Mouse (Mus musculus) left cerebral cortex, postnatal 10 days (tissue): ENCODE results near the gene Med7. TPM values are rescaled to one million over a fixed set of nuclear protein-coding genes. Genes with fewer than 3 reads are reported as not detected.
A peak's percentile ranks its signal among the peaks of the same experiment; 100 is the strongest.

ENCODE experiments used
- DNase-seq, 2 experiments: peaks; one replicate each; pipeline ENCODE4 v3.0.0; 2021 to 2022; ENCODE audit warnings: low spot score in 2 of 2, mixed read lengths in 1 of 2; ENCODE audit errors: extremely low spot score in 1 of 2
- intact Hi-C: fragments of 180-260 bp; cut with DNase I; formaldehyde crosslinking; loops from one replicate; pipeline ENCODE4 v1.15.1; 2025
- total RNA-seq, 2 experiments: library from RNA; stranded (reverse); gene quantifications; 2 replicates each; pipeline ENCODE4 v1.2.3; 2021

The Med7 gene
- 10 to 100 TPM; 31.5 to 33.6 TPM for total RNA-seq

DNA sequence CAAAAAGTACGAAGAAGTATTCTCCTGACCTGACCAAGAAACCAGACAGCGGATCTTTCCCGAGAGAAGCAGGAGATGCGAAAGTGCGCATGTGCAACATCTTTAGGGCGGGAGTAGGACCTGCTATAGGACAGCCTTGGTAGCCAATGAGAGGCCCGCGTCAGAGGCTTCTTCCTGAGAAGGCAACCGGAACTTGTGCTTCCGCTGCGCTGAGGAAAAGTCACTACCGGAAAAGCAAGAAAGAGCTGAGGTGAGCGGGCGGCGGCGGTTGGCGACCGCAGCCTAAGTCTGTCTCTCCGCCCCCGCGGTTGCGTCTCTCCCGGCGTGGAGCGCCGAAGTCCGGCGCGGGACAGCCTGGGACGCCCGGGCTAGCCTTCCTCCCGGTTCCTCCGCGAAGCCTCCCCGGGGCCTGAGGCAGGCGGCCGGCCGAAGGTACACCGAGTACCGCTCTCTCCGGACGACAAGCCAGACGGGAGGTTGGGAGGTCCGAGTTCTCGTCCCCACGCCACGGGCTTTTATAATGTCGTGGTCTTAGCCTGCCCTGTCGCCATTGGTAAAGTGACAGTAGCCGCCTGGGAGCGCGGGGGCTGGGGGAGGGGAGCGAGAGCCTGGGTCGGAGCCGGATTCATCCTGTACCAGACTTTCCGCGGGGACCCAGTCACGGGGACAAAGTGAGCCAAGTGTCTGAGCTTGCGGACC, at the start of gene Med7:
Gene Med7 (plus strand): TSS at position 166 of the 699 bp plus-strand sequence.
- DNase-seq: peak; percentile 95 to 97
- intact Hi-C loops: loop anchor here (2.0 kb wide), 1 partner anchor 128 kb away; no protein-coding TSS in a partner anchor

DNA sequence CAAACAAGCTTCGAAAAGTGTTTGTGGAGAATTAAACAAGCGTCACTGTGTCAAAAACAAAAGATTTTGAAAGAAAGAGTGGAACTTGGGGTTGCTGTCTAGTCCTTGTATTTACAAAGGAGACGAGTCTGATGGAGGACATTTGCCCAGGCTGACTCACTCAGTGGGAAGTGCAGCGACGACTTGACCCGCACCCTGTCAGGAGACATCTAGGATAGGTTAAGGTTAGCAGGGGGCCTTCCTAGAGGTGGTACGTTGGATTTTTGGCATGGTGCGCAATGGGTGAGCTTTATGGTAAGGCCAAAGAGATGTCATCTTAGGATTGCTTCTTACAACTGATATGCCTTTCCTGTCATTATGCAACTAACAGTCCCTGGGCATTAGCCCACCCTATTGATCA, 49.7 kb upstream of the Med7 start:
- intact Hi-C loops: no loop called here

DNA sequence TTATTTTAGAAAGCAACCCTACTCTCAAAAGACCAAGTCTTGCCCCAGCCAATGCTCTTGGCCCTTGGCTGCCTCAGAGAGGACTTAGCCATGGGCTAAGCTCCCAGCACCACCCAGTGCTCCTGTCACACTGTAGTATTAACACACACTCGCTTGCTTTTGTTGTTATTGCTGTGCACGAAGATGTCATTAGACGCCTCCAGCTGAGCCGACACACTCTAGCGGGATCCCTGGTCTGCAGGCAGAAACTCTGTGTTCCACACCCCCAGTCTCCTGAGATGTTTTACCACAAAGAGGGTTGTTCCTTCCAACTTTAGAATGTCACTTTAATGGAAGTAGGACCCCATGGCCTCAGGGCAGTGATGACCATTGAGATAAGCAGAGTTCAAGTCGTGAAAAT, 48.3 kb upstream of the Med7 start:
- no peak for DNase-seq
- intact Hi-C loops: no loop called here

More for the DNA sequence above, 49.7 kb upstream of the Med7 start:
- DNase-seq: no peak

DNA sequence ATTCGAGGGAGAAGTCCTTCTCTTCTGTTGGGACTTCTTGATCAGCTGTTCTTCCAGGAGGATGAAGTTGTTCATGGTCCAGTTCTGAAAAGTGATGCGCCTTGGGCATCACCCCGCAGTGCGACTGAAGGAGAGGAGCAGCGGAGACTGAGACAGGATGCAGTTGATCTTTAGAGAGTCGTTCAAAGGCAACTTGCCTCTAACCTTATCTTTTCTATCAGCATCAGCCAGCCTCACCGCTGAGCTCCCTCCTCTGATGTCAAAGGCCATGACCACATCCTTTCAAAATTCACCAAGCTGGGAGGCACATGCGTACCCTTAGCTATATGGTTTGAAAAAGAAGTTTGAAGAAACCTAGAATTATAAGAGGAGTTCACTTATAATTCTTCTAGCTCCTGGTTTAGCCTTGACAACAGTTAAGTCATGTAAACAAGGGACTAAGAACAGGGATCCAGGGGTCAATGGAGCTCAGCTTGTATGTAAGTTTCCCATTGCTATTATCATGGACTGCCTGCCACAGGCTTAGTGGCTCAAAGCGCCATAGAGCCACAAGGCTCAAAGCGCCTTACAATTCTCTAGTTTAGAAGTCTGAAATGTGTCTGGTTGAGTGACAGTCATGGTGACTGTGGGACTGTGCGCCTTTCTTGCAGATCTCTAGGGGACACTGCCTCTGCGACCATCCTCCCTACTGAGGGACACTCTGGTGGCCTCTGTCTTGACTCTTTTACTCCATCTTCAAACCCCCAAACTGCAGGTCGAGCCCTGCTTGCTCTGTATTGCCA, 47.2 kb upstream of the Med7 start, which contains the start of gene Itk:
Gene Itk (minus strand): TSS at position 180 of the 782 bp plus-strand sequence.
- no peak for DNase-seq
- intact Hi-C loops: no loop called here

DNA sequence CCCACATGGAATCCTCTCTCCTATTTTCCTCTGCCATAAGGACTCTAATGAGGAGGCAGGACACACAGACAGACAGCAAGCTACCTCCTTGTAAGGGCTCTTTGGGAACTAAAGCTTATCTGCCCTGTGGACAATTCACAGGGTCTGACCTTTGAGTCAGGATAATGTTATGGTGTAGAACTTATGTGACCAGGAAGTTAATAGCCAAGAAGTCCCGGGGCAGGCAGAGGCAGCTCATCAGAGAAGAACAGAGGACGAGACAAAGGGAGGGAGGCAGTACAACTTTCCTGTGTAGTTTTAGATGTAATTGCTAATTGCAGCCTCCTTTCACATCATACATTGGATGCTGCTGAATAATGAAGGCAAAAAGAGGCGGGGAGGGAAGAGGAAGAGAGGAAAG, 46.1 kb upstream of the Med7 start:
- no peak for DNase-seq
- intact Hi-C loops: no loop called here

DNA sequence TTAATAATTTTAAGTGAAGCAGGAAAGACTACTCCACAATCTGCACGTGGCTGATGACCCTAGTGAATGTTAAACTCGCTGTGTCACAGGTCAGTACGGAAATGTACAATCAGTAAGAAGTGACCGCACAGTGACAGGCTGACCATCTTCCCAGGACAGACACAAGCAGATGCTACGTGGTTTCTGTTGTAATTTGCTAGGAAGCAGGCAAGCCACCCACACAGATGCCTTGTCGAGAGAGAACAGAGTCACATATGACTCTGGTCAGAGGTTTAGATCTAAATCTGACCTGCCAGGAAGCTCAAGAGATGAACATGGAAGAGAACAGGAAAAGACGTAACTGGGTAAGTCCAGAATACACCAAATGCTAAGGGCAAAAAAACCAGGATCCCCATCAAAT, 43.8 kb upstream of the Med7 start:
- intact Hi-C loops: no loop called here
- no peak for DNase-seq

DNA sequence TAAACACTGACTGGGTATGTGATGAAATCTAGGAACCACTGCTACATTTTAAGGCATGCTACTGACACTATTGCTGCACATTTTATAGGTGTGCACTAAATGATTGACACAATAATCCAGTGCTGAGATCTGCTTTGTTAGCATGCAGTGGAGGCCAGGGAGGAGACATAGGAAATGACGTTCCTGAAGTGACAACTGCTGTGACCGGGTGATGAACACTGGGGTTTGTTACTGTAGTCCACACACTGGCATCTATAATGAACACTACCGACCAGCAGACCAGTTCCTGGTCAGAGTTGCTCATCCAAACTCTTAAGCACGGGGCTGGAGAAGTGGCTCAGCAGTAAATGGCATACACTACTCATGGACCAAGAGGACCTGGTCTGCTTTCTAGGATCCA, 43.3 kb upstream of the Med7 start:
- intact Hi-C loops: no loop called here
- no peak for DNase-seq

DNA sequence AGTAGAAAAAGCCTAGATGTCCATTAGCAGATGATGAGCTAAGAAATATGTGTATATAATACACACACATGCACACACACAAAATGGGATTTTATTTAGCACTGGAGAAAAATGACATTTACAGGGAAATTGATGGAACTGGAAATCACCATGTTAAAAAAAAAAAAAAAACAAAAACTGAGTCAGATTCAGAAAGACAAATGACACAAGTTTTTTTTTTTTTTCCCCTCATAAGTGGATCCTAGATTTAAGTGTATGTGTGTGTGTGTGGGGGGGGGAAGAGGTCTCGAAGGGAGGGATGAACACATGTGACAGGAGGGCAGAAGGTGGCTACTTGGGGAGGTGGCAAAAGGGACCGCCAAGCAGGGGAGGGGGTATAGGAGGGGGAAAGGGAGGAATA, 41.6 kb upstream of the Med7 start:
- DNase-seq: no peak
- intact Hi-C loops: no loop called here

DNA sequence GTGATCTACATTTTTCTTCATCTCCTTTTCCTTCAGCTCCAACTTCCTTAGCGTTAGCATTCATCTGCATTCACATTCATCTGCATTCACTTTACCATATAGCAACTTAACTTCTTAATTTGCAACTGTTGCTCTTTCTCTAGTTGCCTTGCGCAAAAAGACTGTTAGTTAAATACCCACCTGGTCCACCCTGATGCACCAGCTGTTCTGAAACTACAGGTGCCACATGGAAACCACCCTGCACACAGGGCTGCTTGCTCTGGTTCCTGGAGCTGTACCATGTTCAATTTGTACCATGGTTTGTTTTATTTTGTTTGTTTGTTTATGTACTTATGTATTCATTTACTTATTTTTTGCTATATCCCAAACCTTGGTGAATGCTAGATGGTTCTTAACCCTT, 41.0 kb upstream of the Med7 start:
- DNase-seq: no peak
- intact Hi-C loops: no loop called here

DNA sequence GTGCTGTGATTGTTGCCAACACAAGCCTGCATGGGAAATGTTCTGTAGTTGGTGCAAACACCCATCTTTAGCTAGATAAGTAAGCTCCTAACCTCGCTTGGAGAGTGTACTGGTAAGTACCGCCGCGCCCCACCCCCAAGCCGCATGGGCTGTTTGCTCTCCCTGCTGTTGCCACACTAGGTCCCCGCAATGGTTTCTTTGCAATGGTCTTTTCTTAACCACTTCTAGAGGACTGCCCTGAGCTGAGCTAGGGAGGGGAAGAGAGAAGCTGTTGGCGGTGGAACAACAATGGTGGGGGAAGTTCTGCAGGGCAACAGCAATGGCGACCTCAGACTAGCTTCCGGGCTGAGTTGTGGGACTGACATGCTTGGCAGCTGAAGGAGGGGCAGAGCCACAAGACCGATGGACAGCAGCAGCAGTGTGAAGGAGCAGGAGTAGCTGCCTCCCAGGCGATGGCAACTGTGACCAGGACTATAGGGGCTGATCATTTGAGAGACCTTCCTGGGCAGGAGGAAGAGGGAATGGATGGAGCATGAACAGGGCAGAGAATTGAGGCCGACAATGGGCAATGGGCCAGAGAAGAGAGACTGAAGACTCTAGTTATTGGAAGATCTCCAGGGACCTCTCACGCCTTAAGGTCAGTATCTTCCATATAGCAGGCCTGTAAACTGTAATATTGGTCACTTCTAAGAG, 40.4 kb upstream of the Med7 start, which contains the start of gene Fam71b:
Gene Fam71b (plus strand): TSS at position 393 of the 693 bp plus-strand sequence.
- intact Hi-C loops: no loop called here
- no peak for DNase-seq

DNA sequence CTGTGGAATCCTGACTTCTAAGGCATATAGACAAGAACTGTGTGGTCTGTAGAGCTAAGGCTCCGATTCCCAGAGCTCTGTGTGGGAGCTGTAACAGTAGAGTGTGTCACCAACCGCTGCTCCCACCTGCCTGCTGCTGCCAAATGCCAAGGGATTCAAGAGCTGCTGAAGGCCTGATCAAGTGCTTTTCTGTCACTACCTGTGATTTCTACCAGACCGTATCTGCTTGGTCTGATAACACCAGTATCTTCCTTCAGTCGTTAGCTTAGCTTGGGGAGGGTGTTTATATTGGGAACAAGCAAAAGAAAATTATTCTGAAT, 39.9 kb upstream of the Med7 start:
- intact Hi-C loops: no loop called here
- DNase-seq: no peak

DNA sequence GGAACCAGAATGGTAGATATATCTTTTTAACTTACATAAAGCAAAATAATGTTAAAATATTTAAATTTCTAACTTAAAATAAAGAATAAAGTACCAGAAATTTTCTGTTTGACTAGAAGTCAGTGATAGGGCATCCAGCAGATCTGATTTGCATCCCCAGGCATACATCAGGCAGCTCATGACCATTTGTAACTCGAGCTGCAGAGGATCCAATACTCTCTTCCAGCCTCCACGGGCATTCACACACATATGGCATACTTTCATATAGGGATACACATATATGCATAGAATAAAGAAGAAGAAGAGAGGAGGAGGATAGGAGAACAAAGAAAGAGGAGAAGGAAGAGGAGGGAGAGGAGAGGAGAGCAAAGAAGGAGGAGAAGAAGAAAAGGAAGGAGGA, 38.8 kb upstream of the Med7 start:
- no peak for DNase-seq
- intact Hi-C loops: no loop called here

DNA sequence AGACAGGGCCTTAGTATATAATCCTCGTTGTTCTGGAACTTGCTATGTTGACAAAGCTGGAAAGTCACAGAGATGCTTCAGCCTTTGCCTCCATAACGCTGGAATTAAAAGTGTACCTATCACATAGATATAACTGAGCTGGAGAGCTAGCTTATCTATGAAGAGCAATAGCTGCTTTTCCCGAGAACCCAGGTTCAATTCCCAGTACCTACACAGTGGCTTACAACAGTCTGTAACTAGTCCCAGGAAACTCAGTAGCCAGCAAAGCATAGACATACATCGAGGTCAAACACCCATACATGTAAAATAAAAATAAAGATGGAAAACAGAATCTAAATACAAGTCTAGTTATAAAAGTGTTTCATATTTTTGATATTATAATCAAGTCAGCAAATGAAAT, 38.3 kb upstream of the Med7 start:
- no peak for DNase-seq
- intact Hi-C loops: no loop called here

DNA sequence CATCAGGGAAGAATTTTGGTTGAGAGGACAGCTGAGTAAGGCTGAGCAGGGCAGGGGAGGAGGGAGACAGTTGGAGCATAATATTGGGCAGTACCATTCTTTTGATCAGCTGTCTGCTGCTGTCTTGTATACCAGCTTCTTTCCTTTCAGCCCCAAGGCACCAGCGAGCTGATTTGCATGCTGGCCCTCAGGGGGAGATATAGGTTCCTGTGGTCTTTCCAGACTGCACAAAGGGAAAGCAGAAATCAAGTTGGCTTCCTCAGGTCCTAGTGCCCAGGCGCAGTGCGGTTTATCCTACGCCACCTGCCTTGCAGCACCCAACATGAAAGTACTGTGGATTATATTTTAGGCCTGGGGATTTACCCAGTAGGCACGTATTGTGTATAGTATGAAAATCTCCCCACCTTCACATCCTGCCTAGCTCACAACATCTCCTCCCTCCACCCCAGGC, 37.8 kb upstream of the Med7 start:
- no peak for DNase-seq
- intact Hi-C loops: no loop called here

DNA sequence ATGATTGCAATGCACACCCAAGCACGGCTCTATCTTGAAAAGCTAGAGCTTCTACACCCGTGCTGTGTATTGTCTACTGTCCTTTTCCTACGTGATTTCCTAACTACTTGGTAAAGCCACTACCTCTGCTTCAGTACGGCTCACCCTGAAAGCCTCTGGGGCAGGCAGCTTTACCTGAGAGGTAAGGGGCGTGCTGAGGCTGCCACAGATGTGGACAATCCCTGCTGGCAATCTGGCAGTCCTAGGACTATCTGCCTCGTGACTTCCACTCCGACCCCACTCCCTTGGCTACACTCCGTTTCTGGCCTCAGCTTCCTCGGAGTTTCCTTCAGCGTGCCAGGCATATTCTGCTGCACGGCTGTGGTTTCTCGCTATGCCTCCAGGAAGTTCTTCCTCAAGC, 35.2 kb upstream of the Med7 start:
- no peak for DNase-seq
- intact Hi-C loops: no loop called here

DNA sequence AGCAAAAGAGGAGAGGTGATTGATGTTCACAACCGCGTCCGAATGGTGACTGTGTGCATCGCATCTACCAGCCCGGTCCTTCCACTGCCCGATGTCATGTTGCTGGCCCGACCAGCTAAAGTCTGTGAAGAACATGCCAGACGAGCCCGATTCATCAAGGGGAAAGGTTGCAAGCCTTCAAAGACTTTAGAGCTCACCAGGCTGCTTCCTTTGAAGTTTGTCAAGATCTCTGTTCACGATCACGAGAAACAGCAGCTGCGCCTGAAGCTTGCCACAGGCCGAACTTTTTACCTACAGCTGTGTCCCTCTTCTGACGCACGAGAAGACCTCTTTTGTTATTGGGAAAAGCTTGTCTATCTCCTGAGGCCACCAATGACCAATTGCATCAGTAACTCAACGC, 31.7 kb upstream of the Med7 start:
- intact Hi-C loops: no loop called here
- DNase-seq: no peak

DNA sequence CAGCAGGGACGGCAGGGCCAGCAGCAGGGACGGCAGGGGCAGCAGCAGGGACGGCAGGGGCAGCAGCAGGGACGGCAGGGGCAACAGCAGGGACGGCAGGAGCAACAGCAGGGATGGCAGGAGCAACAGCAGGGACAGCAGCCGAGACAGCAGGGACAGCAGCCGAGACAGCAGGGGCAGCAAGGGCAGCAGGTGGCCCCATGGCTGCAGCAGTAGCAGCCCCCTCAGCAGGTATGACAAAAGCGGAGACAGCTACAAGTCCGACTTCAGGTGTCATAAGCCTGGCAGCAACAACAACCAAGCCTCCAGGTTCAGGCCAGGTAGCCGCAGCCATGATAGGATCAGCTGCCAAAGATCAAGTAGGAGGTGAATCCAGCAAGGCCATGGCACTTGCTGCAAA, 30.0 kb upstream of the Med7 start:
- intact Hi-C loops: no loop called here
- no peak for DNase-seq

DNA sequence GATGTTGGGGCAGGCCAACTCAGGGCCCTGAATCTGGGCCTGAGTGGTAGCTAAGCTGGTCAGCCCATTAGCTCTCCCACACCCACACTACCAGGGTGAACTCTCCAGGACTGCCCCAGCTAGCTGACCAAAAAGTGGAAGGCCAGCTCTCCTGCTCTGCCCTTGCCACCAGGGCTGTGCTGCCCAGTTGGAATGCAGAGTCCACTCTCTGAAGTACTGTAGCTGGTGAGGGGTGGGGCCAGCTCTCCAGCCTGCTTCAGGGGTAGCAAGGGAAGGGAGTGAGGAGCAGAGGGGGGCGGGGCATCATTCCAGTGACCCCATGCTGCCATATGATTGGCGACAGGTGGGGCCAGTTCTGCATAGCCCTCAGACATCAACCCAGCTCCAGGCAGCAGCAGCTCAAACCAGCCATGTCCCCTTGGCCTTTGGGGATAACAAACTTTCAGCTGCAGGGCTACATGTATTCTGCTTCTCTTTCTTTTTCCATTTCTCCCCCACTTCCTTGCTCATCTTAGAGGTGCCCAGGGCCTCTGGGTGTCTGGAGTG, 26.6 kb upstream of the Med7 start:
- DNase-seq: no peak
- intact Hi-C loops: no loop called here

DNA sequence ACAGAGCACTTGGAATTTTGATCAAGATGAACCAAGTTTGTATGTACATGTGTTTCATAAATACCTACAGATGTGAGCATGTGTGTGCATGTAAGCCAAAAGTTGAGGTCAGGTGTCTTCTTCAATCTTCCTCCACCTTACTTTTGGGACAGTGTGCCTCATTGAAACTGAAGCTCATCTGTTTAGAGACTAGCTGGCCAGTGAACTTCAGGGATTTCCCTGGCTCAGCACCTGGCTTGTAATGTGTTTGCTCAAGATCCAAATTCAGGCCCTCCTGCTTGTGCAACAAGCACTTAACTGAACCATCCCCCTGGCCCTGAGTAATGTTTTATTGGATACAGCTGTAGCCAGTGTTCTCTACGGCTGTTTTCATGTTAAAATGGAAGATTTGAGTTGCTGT, 18.3 kb upstream of the Med7 start:
- no peak for DNase-seq
- intact Hi-C loops: no loop called here

DNA sequence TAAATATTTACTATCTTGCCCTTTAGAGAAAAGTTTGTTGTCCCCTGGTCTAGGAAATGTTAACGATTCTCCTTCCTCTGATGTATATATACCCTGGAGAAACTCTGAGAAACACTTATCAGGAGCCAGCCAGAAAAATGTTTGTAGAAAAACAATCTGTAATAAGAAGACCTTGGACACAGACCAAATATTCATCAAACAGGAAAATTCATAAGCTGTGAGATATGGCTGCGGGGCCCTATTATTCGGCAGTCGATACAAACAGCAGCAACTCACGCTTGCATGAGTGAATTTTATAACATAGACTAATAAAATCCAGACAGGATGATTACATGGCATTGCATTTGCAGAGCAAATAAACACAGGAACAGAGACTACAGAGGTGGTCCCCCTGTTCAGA, 17.9 kb upstream of the Med7 start:
- DNase-seq: no peak
- intact Hi-C loops: no loop called here
